Mouse (Mus musculus) urinary bladder, postnatal 10 days (tissue): Measurements from ENCODE around the gene Myo1e.
"Not testable (repeated sequence)": the region's sequence is repeated elsewhere in the genome, so short reads cannot be mapped to it uniquely, and the experiment has no call there.

Experiments used
- DNase-seq: peaks from one replicate; pipeline ENCODE4 v3.0.0; 2022; ENCODE audit warnings: low spot score

Myo1e gene

DNA sequence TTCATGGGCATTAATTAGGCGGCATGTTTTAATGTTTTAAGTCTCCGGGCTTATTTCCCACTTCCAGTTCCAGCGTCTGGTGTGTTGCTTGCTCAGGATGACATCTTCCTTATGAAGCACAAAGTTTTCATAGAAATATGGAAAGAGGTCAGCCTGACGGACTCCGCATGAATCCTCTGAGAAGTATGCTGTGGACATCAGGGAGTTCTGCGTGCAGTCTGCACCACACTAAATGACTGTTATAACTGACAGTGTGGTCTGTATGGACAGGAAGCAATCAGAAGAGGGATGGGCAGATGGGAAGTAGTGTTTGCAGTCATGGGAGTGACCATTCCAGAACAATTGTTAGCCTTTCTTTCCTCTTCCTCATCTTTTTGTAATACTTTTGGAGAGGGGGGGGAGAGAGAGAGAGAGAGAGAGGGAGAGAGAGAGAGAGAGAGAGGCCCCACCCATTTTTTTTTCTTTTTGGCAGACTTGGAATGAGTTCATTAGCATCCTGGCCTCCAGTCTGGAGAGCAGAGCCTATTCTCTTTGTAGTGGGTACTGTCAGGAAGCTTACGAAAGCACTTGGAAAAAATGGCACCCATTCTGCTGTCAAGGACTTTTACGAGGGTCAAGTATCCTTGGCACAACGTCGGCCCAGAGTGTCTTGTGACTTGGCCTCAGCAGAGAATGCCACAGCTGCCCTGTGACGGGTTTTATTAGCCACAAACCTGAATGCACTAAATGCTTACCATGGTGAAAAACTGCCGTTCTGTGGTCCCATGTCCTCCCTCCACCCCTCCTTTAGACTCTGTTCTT, 42.9 kb downstream of the Myo1e start:
- no peak for DNase-seq

DNA sequence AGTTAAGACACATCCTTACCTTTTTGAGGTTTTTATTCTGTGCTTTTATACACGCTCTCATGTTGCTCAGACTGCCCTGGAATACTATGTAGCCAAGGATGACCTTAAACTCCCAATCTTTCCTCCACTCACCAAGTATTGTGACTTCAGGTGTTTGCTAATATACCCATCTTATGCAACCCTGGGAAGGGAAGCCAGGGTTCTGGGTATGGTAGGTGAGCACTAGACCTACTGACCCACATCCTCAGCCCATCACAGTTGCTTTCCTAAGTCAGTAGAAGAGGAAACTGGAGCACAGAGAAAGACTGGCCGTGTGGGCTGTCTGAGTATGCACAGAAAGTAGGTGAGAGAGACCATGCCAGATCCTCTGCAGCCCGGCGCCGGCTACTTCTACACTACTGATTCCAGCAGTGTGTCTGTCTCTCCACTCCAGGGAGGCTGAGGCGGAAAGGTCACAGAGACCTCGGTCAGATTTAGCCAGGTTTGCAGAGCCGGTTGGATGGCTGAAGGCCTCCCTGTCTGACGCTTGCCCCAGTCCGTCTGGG, 44.4 kb downstream of the Myo1e start:
- DNase-seq: no peak

DNA sequence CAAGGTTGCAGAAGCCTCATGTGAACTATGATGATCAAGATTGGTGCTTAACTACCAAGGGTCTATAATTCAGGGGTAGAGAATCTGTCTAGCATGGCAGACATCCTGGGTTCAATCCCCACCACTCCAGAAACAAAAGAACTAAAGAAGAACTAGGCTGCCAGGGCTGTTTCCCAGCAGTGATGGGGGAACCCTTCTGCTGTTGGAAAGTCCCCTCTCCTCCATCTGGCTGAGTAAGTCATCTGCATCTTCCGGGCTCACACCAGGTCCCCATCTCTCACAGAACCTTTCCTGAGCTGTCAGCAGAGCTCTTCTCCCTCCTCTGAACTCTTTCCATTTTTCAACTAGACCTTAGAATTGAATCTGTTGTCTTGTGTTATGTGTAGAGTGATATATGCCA, 45.9 kb downstream of the Myo1e start:
- no peak for DNase-seq

DNA sequence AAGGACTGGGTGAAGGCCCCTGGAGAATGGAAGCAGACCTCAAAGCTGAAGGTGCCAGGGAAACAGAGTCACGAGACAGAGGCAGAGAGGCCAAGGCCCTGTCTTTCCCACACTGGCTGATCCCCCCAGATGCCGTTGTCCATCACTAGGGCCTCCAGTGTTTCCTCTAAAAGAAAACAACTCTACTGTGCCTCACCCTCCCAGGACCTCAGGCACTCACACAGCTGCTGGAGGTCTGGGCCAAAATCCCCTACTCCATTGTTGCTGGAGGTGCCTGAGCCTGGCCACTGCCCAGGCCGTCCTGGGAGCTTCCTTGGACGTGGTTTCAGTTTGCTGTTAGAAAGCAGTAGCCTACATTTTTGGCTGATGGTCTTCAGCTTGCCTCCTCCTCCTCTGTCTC, 47.9 kb downstream of the Myo1e start:
- no peak for DNase-seq

DNA sequence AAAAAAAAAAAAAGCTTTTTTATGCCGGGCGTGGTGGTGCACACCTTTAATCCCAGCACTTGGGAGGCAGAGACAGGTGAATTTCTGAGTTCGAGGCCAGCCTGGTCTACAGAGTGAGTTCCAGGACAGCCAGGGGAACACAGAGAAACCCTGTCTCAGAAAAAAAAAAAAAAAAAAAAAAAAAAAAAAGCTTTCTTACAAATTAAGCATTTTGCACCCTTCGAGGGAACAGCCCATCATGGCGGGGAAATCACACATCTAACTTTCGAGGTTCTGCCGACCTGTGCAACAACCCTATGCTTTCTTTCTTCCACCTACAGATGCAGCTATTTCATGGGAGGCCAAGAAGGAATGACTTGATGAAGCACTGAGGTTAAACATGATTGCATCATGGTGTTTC, 48.9 kb downstream of the Myo1e start:
- DNase-seq: not testable (repeated sequence)

- DNase-seq: no peak
Observed at GRCm38 (mm10) chr9:70257289-70258101, 50.3 kb downstream of the Myo1e start.

GRCm38 (mm10) chr9:70260324-70260841, 53.2 kb downstream of the Myo1e start:
- DNase-seq: no peak

GRCm38 (mm10) chr9:70261646-70262045, 54.5 kb downstream of the Myo1e start:
- no peak for DNase-seq

DNA sequence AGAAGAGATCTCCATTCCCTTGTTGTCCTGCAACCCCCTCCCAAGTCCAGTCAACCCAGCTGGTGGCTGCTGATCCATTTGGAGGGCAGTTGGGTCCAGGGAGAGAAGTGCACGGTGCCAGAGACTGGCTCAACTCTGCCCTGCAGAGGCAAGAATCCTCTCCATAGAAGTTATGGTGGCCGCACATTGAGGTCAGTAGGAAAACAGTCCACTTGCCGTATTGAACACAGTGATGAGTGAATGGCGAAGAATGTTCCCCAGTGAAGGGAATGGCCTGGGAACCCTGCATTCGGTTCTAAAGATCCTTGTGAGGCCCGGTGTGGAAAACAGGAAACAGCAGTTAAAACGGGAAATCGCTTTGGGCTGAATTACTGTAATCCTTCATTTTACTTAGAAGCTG, 56.0 kb downstream of the Myo1e start:
- DNase-seq: no peak

GRCm38 (mm10) chr9:70263735-70264134, 56.6 kb downstream of the Myo1e start:
- DNase-seq: no peak

GRCm38 (mm10) chr9:70265513-70265912, 58.4 kb downstream of the Myo1e start:
- no peak for DNase-seq

GRCm38 (mm10) chr9:70266186-70266585, 59.0 kb downstream of the Myo1e start:
- DNase-seq: no peak

DNA sequence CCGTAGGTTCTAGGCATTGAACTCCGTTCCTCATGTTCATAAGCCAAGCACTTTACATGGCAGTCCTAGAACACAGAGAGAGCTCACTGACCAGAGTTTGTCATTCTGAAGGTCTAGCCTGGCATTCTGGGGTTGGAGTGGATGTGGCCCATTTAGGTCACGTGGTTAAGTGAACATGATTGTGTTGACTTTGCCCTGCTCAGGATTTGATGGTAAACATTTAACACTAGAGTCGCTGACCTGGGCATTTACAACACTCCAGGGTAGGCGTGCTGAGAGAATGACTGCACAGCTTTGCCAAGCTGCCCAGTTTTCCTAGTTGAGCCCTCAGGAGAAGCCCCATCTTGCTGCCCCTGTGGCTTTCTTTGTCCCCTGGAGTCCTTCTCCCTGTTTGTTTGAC, 60.0 kb downstream of the Myo1e start:
- DNase-seq: no peak

DNA sequence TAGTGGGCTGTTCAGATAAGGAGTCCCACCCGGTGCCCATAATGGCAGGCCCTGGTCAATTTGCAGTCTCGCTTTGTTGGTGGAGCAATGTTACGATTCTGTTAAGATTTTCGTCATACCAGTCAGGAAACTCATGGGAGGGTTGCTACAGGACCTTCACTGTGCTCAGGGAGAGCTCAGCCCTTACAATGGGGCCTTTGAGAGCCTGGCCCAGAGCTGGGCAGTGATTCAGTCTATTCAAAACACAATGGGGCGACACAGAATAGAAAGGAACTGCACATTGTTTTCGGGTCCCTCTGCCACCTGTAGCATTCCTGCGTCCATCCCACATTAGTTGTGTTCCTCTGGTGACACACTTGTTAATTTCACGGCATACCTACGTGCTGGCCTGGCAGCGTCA, 62.2 kb downstream of the Myo1e start:
- DNase-seq: no peak

DNA sequence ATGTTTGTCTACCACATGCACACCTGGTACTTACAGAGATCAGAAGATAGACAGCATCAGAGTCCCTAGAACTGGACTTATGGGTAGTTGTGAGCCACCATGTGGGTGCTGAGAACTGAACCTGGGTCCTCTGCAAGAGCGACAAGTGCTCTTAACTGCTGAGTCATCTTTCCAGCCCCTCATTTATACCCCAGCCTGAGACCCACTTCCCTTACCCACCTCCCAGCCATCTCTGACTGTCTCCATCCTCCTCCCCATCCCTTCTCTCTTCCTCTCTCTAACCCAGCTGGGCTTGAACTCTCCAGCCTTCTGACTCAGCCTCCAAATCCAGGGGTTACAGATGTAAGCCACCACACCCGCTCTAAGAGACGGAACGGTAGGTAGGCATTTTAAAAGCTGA, 63.3 kb downstream of the Myo1e start:
- no peak for DNase-seq

GRCm38 (mm10) chr9:70271137-70271536, 64.0 kb downstream of the Myo1e start:
- DNase-seq: no peak

- no peak for DNase-seq
Observed at GRCm38 (mm10) chr9:70271631-70272030, 64.5 kb downstream of the Myo1e start.

DNA sequence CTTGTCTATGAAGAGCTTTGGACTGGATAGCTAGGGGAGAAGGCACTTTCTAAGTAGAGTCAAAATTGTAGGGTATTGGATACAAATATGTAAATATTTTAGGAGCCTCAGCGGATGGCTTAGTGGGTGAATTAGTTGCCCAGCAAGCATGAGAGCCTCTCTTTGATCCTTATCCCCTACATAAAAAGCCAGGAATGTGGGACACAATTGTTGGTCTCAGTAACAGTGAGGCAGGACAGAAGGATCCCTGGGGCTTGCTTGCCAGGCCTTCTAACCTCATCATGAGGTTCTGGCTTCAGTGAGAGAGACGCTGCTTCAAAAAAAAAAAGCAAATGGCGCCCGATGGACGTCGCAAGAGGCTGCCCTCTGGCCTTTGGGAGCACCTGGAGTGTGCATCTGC, 66.9 kb downstream of the Myo1e start:
- DNase-seq: no peak

DNA sequence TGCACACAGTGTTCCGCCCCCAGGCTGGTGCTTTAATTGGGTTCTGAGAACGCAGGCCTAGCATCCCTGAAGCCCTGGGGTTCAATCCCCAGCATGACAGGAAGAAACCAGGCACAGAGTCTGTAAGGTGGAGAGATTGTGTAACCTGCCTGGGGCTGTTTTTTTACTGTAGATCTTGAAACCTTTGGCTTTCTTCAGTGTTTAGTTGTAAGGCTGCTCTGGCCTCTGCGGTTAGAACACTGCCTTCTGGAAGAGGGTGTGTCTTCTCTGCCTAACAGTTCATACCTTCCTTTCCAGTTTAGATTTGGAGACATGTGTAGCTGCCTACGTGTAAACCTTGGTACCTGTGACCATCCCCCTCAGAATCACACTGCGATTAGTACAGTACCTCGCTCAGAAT, 67.3 kb downstream of the Myo1e start:
- DNase-seq: no peak

GRCm38 (mm10) chr9:70274887-70275555, 67.9 kb downstream of the Myo1e start:
- no peak for DNase-seq

- no peak for DNase-seq
Observed at GRCm38 (mm10) chr9:70277076-70277475, 69.9 kb downstream of the Myo1e start.

- DNase-seq: no peak
Observed at GRCm38 (mm10) chr9:70277529-70277982, 70.4 kb downstream of the Myo1e start.
